Mouse (Mus musculus): ENCODE data around the gene Nphs1. TPM values are rescaled to one million over a fixed set of nuclear protein-coding genes. Genes with fewer than 3 reads are reported as not detected.

Nphs1 gene
- polyA plus RNA-seq, 1 experiment from 2014 or later, result not detected

DNA sequence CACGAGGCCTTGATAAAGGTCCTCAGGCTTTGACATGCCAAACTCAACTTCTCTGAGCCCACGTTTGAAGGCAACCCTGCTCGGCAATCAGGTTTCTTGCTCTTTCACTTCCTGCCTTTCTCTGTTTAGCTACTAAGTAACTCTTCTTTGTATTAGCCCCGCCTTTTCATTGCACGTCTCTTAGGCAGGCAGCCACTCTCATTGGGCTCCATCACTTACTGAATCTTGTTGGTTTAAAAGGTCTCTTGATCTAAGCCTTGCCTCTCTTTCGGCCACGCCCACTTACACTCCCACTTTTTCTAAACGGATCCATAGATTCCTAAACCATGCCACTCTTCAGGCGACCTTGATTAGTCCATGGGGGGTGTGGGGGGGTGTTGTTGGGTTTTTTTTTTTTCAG lies 14.4 kb upstream of the Nphs1 start:
- Histone ChIP-seq H3K9ac (no peak overlapping the region), H3K36me3 (peaks cover 9% of the 10 kb centered on the region; the same call in 1 of the 2 replicates), H3K4me2 (peak overlapping the region; percentile 92; the same call in 1 of the 2 replicates), H3K9me3 (no peaks in the 10 kb centered on the region), H3K4me1 (peaks cover 18% of the 10 kb centered on the region), H3K4me3 (peak overlapping the region; percentile 64), H3K27me3 (peaks cover 17% of the 10 kb centered on the region; the same call in 1 of the 2 replicates), H3K27ac (no peak overlapping the region)
- no peak for ATAC-seq (ENCODE audit: insufficient number of reproducible peaks, low FRiP score, low TSS enrichment, low read depth)
- 23% methylated on average over 9 of the region's 9 CpGs for WGBS

- Histone ChIP-seq H3K27ac (no peak overlapping the region), H3K4me3 (peak overlapping the region; percentile 64), H3K4me1 (peaks cover 18% of the 10 kb centered on the region), H3K27me3 (peaks cover 17% of the 10 kb centered on the region; the same call in 1 of the 2 replicates), H3K9me3 (no peaks in the 10 kb centered on the region), H3K9ac (peak overlapping the region; percentile 63; the same call in 1 of the 2 replicates), H3K36me3 (peaks cover 9% of the 10 kb centered on the region; the same call in 1 of the 2 replicates), H3K4me2 (peak overlapping the region; percentile 92)
- WGBS, result under 1% methylated on average over 38 of the region's 38 CpGs
- ATAC-seq (ENCODE audit: insufficient number of reproducible peaks, low FRiP score, low TSS enrichment, low read depth), result no peak
These were observed 13.8 kb upstream of the Nphs1 start for GRCm38 (mm10) chr7:30444154-30444970.

DNA sequence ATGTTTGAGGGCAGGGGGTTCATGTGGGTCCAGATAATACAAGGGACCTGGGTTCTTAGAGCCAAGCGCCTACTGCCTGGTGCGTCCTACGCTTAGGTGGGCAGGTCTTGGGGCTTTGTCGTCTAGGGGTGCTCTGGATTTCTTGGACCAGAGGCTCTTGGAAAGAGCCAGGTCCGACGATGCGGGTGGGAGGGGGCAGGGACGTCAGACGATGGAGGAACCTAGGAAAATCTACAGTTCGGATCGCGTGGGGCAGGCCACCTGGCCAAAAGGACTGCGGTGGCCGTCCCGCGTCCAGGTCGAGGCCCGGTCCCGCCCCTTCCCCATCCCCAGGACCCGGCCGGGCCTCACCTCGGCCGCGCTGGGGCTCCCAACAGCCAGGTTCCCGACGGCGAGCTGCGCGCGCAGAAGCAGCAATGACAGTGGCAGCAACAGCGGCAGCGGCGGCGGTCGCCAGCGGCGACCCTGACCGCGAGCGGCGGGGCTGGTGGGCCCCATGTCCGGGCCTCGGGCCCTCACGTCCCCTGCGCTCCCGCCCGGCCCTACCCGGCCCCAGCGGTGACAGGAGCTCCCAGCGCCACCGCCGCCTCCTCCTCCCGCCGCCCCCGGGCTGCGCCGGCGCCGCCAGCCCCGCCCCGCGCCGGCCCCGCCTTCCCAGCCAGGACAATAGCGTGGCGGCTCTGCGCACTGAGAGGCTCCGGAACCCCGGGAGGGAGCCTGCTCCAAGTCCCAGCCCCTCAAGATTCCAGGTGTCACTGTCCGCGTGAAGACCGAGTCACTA lies 13.0 kb upstream of the Nphs1 start, which contains the start of gene Aplp1:
Gene Aplp1, minus strand, starts transcription at position 565 of the 781 bp plus-strand sequence.
- H3K9me3 ChIP-seq, result no peaks in the 10 kb centered on the region
- ATAC-seq (ENCODE audit: insufficient number of reproducible peaks, low FRiP score, low TSS enrichment, low read depth), result peak; percentile 68; the same call in 1 of the 2 replicates
- peaks cover 6% of the 10 kb centered on the region; the same call in 1 of the 2 replicates for H3K36me3 ChIP-seq
- H3K27me3 ChIP-seq, result peaks cover 20% of the 10 kb centered on the region
- H3K4me1 ChIP-seq, result peaks cover 18% of the 10 kb centered on the region
- H3K27ac ChIP-seq, result no peak within 1 kb of the TSS
- peak within 1 kb of the TSS; percentile 92 for H3K4me2 ChIP-seq
- H3K4me3 ChIP-seq, result peak within 1 kb of the TSS; percentile 64
- under 1% methylated on average over 63 of the region's 72 CpGs for WGBS
- peak within 1 kb of the TSS; percentile 63 for H3K9ac ChIP-seq

DNA sequence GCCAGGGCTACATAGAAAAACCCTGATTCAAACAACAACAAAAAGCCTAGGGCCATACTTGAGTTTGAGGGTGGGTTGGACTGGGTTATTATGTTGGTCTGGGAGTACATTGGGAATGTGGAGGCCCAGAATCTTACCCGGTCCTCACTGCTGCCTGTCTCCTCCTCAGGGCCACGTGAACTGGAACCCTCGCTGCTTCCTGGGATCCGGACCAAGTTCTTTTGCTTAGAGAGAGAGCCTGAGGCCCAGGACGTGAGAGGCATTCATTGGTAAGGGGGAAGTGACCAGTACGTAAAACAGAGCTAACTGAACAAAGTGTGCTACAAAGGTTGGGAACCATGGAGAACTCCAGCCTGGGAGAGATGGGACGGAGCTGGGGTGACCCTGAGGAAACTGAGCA lies 7.9 kb upstream of the Nphs1 start:
- no peak overlapping the region for H3K4me2 ChIP-seq
- WGBS, result 65% methylated on average over 7 of the region's 7 CpGs
- no peak for ATAC-seq (ENCODE audit: insufficient number of reproducible peaks, low FRiP score, low TSS enrichment, low read depth)
- H3K4me3 ChIP-seq, result no peak overlapping the region
- H3K9ac ChIP-seq, result no peak overlapping the region
- no peaks in the 10 kb centered on the region for H3K9me3 ChIP-seq
- H3K36me3 ChIP-seq, result no peaks in the 10 kb centered on the region
- H3K27ac ChIP-seq, result no peak overlapping the region
- peaks cover 4% of the 10 kb centered on the region; the same call in 1 of the 2 replicates for H3K4me1 ChIP-seq
- peaks cover 48% of the 10 kb centered on the region for H3K27me3 ChIP-seq

- 18% methylated on average over 25 of the region's 25 CpGs for WGBS
- no peak overlapping the region for H3K4me3 ChIP-seq
- no peak for ATAC-seq (ENCODE audit: insufficient number of reproducible peaks, low FRiP score, low TSS enrichment, low read depth)
- H3K27me3 ChIP-seq, result peaks cover 78% of the 10 kb centered on the region
- H3K9ac ChIP-seq, result no peak overlapping the region
- no peak overlapping the region for H3K27ac ChIP-seq
- no peak overlapping the region for H3K4me2 ChIP-seq
- peaks cover 21% of the 10 kb centered on the region for H3K4me1 ChIP-seq
- H3K36me3 ChIP-seq, result no peaks in the 10 kb centered on the region
- no peaks in the 10 kb centered on the region for H3K9me3 ChIP-seq
These were observed 4.8 kb upstream of the Nphs1 start for GRCm38 (mm10) chr7:30453327-30453726.

GRCm38 (mm10) chr7:30453766-30454165 lies 4.3 kb upstream of the Nphs1 start:
- Histone ChIP-seq H3K27ac (no peak overlapping the region), H3K4me2 (no peak overlapping the region), H3K4me3 (no peak overlapping the region), H3K36me3 (no peaks in the 10 kb centered on the region), H3K9me3 (no peaks in the 10 kb centered on the region), H3K4me1 (peaks cover 23% of the 10 kb centered on the region), H3K9ac (no peak overlapping the region), H3K27me3 (peaks cover 83% of the 10 kb centered on the region)
- ATAC-seq (ENCODE audit: insufficient number of reproducible peaks, low FRiP score, low TSS enrichment, low read depth), result no peak
- WGBS, result 2% methylated on average over 25 of the region's 25 CpGs

DNA sequence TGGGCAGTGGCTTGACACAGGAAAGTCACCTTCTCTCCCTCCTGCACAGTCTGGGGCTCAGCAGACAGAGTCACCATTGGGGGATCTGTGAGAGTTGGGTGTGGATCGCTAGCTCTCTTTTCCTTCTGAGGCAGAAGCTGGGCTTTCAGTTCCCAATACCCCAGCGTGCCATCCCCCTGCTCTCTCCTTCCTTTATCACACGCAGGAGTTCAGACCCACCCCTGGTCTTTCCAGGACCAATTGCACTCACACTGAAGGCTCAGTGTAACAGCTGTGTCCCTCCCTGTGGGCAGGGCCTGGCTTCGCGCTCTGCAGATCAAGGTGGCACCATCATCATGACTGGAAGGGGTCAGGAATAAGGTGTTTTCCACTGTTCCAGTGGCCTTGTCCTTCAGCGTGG lies 3.9 kb upstream of the Nphs1 start:
- Histone ChIP-seq H3K4me1 (peaks cover 23% of the 10 kb centered on the region), H3K4me2 (no peak overlapping the region), H3K27me3 (peaks cover 88% of the 10 kb centered on the region), H3K9ac (no peak overlapping the region), H3K27ac (no peak overlapping the region), H3K36me3 (no peaks in the 10 kb centered on the region), H3K9me3 (no peaks in the 10 kb centered on the region), H3K4me3 (no peak overlapping the region)
- ATAC-seq (ENCODE audit: insufficient number of reproducible peaks, low FRiP score, low TSS enrichment, low read depth), result no peak
- WGBS, result 6% methylated on average over 6 of the region's 6 CpGs

GRCm38 (mm10) chr7:30456487-30456886 lies 1.6 kb upstream of the Nphs1 start:
- Histone ChIP-seq H3K4me2 (peak overlapping the region; percentile 33; the same call in 1 of the 2 replicates), H3K4me1 (peaks cover 23% of the 10 kb centered on the region), H3K4me3 (no peak overlapping the region), H3K9me3 (no peaks in the 10 kb centered on the region), H3K36me3 (no peaks in the 10 kb centered on the region), H3K27ac (no peak overlapping the region), H3K9ac (no peak overlapping the region), H3K27me3 (peaks cover 90% of the 10 kb centered on the region)
- ATAC-seq (ENCODE audit: insufficient number of reproducible peaks, low FRiP score, low TSS enrichment, low read depth), result no peak
- 2% methylated on average over 9 of the region's 9 CpGs for WGBS

- Histone ChIP-seq H3K9me3 (no peaks in the 10 kb centered on the region), H3K4me2 (peak overlapping the region; percentile 33), H3K9ac (no peak overlapping the region), H3K27me3 (peaks cover 94% of the 10 kb centered on the region), H3K36me3 (no peaks in the 10 kb centered on the region), H3K27ac (no peak overlapping the region), H3K4me1 (peaks cover 23% of the 10 kb centered on the region), H3K4me3 (peak overlapping the region; percentile 14; the same call in 1 of the 2 replicates)
- WGBS, result 1% methylated on average over 31 of the region's 31 CpGs
- no peak for ATAC-seq (ENCODE audit: insufficient number of reproducible peaks, low FRiP score, low TSS enrichment, low read depth)
These were observed 1.0 kb upstream of the Nphs1 start for GRCm38 (mm10) chr7:30456911-30457628.

- 32% methylated on average over 6 of the region's 6 CpGs for WGBS
- Histone ChIP-seq H3K4me2 (no peak overlapping the region), H3K27ac (no peak overlapping the region), H3K4me3 (no peak overlapping the region), H3K9ac (no peak overlapping the region), H3K9me3 (no peaks in the 10 kb centered on the region), H3K36me3 (no peaks in the 10 kb centered on the region), H3K27me3 (peaks cover 96% of the 10 kb centered on the region), H3K4me1 (peaks cover 23% of the 10 kb centered on the region)
- no peak for ATAC-seq (ENCODE audit: insufficient number of reproducible peaks, low FRiP score, low TSS enrichment, low read depth)
These were observed 1.4 kb downstream of the Nphs1 start for GRCm38 (mm10) chr7:30459484-30459883.

GRCm38 (mm10) chr7:30463568-30463967 lies 5.5 kb downstream of the Nphs1 start:
- 29% methylated on average over 7 of the region's 7 CpGs for WGBS
- Histone ChIP-seq H3K27ac (no peak overlapping the region), H3K9ac (no peak overlapping the region)

More at GRCm38 (mm10) chr7:30463568-30463967, 5.5 kb downstream of the Nphs1 start:
- no peak overlapping the region for H3K4me3 ChIP-seq
- no peaks in the 10 kb centered on the region for H3K36me3 ChIP-seq
- ATAC-seq (ENCODE audit: insufficient number of reproducible peaks, low FRiP score, low TSS enrichment, low read depth), result no peak
- H3K4me2 ChIP-seq, result no peak overlapping the region
- H3K9me3 ChIP-seq, result no peaks in the 10 kb centered on the region
- H3K4me1 ChIP-seq, result no peaks in the 10 kb centered on the region
- peaks cover 96% of the 10 kb centered on the region for H3K27me3 ChIP-seq

Data from limb, embryonic 15.5 days (tissue).